ENCODE assay signal across 9 mouse cellular contexts in genomic region chr10:99132189-99132588, GRCm38 (mm10). TPM values are rescaled to one million over a fixed set of nuclear protein-coding genes. Genes with fewer than 3 reads are reported as not detected.
DNase-seq lines count a peak whose midpoint lies in the region; ATAC-seq and TF ChIP-seq lines count a peak whose summit lies in the region.
"Had no signal": no experiment of that assay in that cellular context is flagged by ENCODE, and none has a peak within 500 bp of the region (broad histone marks: within the 10 kb centered on the region; RNA-seq: fewer than 3 reads in every experiment).

No protein-coding gene starts in this region.

- no peaks in the 10 kb centered on the region for H3K27me3 ChIP-seq in myocyte (ENCODE audit: control insufficient read depth, insufficient read depth, insufficient read length)

- no peaks in the 10 kb centered on the region for H3K79me2 ChIP-seq in myocyte (ENCODE audit: control insufficient read depth, insufficient read depth)

- no peak overlapping the region for H3ac ChIP-seq in myocyte (ENCODE audit: control insufficient read depth, insufficient read length)

- H3K4me2 ChIP-seq in myocyte (ENCODE audit: low read depth), result peak overlapping the region; percentile 1

- TF ChIP-seq POLR2A in myocyte (IDR thresholded peaks at IDR 0.05; ENCODE audit: insufficient read length, low read depth), result no peak

- peak; percentile 13 for ATAC-seq in granulocyte monocyte progenitor cell, adult 5-6 weeks (replicated peaks; ENCODE audit: poor library complexity, severe bottlenecking)

- no peaks in the 10 kb centered on the region for H3K36me3 ChIP-seq in myocyte (ENCODE audit: control insufficient read depth, insufficient read depth)

- peak; percentile 74 for DNase-seq in kidney, postnatal 10 days
- no peak for DNase-seq in kidney, adult 11 months
- peak; percentile 47 for DNase-seq in T-cell, adult 2 months (ENCODE audit: low spot score)
- no peak for DNase-seq in adrenal gland, postnatal 4 days (ENCODE audit: low spot score in 2 of 2)
- no peak for DNase-seq in right cerebral cortex, postnatal 36 days (ENCODE audit: low spot score in 2 of 2)
- DNase-seq: heart, postnatal 4 days had no signal

- H3K4me3 ChIP-seq in myocyte, result no peak overlapping the region

TF ChIP-seq in myocyte, 11 proteins besides CTCF, POLR2A, EP300 and RAD21:
- TF ChIP-seq POLR2AphosphoS2 (IDR thresholded peaks at IDR 0.05; ENCODE audit: insufficient read length, low read depth), result no peak
- peak; percentile 62 to 95 (median 95) for TF ChIP-seq MYOD1 (IDR thresholded peaks at IDR 0.05; ENCODE audit: control insufficient read depth in 1 of 3, insufficient read length in 2 of 3, low read depth in 2 of 3)
- TF ChIP-seq TCF12 (IDR thresholded peaks at IDR 0.05; ENCODE audit: insufficient read depth, poor library complexity, severe bottlenecking), result peak; percentile 96
- TF ChIP-seq USF1 (IDR thresholded peaks at IDR 0.05; ENCODE audit: low read depth), result no peak
- TF ChIP-seq MAX (IDR thresholded peaks at IDR 0.05; ENCODE audit: low read depth), result no peak
- TF ChIP-seq REST (IDR thresholded peaks at IDR 0.05; ENCODE audit: insufficient read depth, insufficient read length), result no peak
- no peak for TF ChIP-seq E2F4 (IDR thresholded peaks at IDR 0.05; ENCODE audit: insufficient read depth)
- TF ChIP-seq SRF (IDR thresholded peaks at IDR 0.05; ENCODE audit: control insufficient read depth, insufficient read length, low read depth), result no peak
- TF ChIP-seq TCF3 (IDR thresholded peaks at IDR 0.05; ENCODE audit: insufficient read length, low read depth), result peak; percentile 92
- TF ChIP-seq CEBPB (IDR thresholded peaks at IDR 0.05; ENCODE audit: insufficient read depth, poor library complexity, severe bottlenecking), result no peak
- TF ChIP-seq MYOG (IDR thresholded peaks at IDR 0.05; ENCODE audit: control insufficient read depth in 1 of 3, insufficient read depth in 1 of 3, insufficient read length in 2 of 3, low read depth in 2 of 3), result peak; percentile 92 to 97 (median 96)

RNA-seq across cellular contexts. Expression of gene Phxr2, which starts 6.1 kb away (rescaled TPM):
- 0.49 TPM in 1 of 2 replicates, not detected in the other for total RNA-seq in granulocyte monocyte progenitor cell, adult 5-6 weeks (2014; fragmentation: Nextera tagmentation)
- total RNA-seq in granulocyte monocyte progenitor cell, adult 5-6 weeks (2017), result not detected in 2 replicates
- polyA plus RNA-seq in myocyte (2012; fragmentation: generic; extraction: Trizol), result not detected
- not detected for total RNA-seq in adrenal gland, postnatal 4 days (2021)
- total RNA-seq: heart, postnatal 4 days had no signal
- polyA plus RNA-seq: embryonic facial prominence, embryonic 11.5 days had no signal

RNA-seq across cellular contexts. Expression of gene Galnt4, which starts 24.2 kb away (rescaled TPM):
- 6.5 and 8.3 TPM in 2 replicates for total RNA-seq in granulocyte monocyte progenitor cell, adult 5-6 weeks (2014; fragmentation: Nextera tagmentation)
- 12.2 and 14.5 TPM in 2 replicates for total RNA-seq in granulocyte monocyte progenitor cell, adult 5-6 weeks (2017)
- polyA plus RNA-seq in myocyte (2012; fragmentation: generic; extraction: Trizol), result 4.7 TPM
- total RNA-seq in adrenal gland, postnatal 4 days (2021), result 10 to 100 TPM; 10.4 to 11.0 TPM

RNA-seq across cellular contexts. Expression of gene Poc1b, which starts 25.4 kb away (rescaled TPM):
- 42.6 and 55.4 TPM in 2 replicates for total RNA-seq in granulocyte monocyte progenitor cell, adult 5-6 weeks (2014; fragmentation: Nextera tagmentation)
- 13.4 and 14.6 TPM in 2 replicates for total RNA-seq in granulocyte monocyte progenitor cell, adult 5-6 weeks (2017)
- polyA plus RNA-seq in myocyte (2012; fragmentation: generic; extraction: Trizol), result 8.0 TPM
- total RNA-seq in adrenal gland, postnatal 4 days (2021), result 10 to 100 TPM; 15.1 to 16.4 TPM

Comparison
In these comparisons a context has a peak if more than half of its experiments do, and no peak if none do; other contexts are left out.
1. DNase-seq: peak in kidney, postnatal 10 days (single experiment) and T-cell, adult 2 months (single experiment); none in kidney, adult 11 months (single experiment), adrenal gland, postnatal 4 days (0 of 2) and right cerebral cortex, postnatal 36 days (0 of 2).